Mouse (Mus musculus) gastrocnemius, adult 2 months (tissue): Measurements from ENCODE around the gene Calr3. TPM values are rescaled to one million over a fixed set of nuclear protein-coding genes. Genes with fewer than 3 reads are reported as not detected.

Experiments used
- DNase-seq: peaks from one replicate; pipeline ENCODE4 v3.0.0; 2022
- H3K27ac ChIP-seq: fragments of 200-600 bp; 2 replicates; pipeline ENCODE4 v1.8.1; 2022; ENCODE audit warnings: mild to moderate bottlenecking
- H3K4me3 ChIP-seq: fragments of 200-600 bp; 2 replicates; pipeline ENCODE4 v1.8.1; 2022; ENCODE audit warnings: mild to moderate bottlenecking, moderate library complexity
- CTCF ChIP-seq: fragments of 200-600 bp; IDR thresholded peaks from 2 replicates; pipeline ENCODE4 v1.8.1; 2022; ENCODE audit warnings: antibody characterized with exemption, mild to moderate bottlenecking, moderate library complexity
- intact Hi-C: fragments of 180-260 bp; cut with DNase I; formaldehyde crosslinking; loops from one replicate; pipeline ENCODE4 v1.15.1; 2025
- long read RNA-seq, 2 experiments: library from polyadenylated mRNA; stranded (forward); transcript quantifications; one replicate each; pipeline ENCODE4 v2.0.0; 2021
- total RNA-seq, 2 experiments: library from RNA; stranded (reverse); gene quantifications; 2 replicates each; pipeline ENCODE4 v1.2.3; 2021

The Calr3 gene
- 1 to 10 TPM; 3.1 to 4.2 TPM for total RNA-seq
- long read RNA-seq, experiment 1, transcript Calr3-201 (9 exons, 1,769 nt) = major isoform, 5 of 7 reads
- long read RNA-seq, experiment 1, partial matches to known transcripts = 1 of 7 reads
- long read RNA-seq, experiment 1, other reads (novel, unspliced or antisense) = 1 of 7 reads
- long read RNA-seq, experiment 2, partial matches to known transcripts = 0 of 7 reads
- long read RNA-seq, experiment 2, other reads (novel, unspliced or antisense) = 2 of 7 reads

GRCm38 (mm10) chr8:72443338-72443993 lies at the start of gene Calr3, which contains the start of gene 1700030K09Rik:
Gene Calr3, minus strand, starts transcription at chr8:72443870.
Gene 1700030K09Rik, plus strand, starts transcription at chr8:72443880.
- peak; percentile 99 for DNase-seq
- no peak for TF ChIP-seq CTCF
- Histone ChIP-seq H3K27ac (peak within 1 kb of the TSS; percentile 90), H3K4me3 (peak within 1 kb of the TSS; percentile 76)
- intact Hi-C loops = no loop called here

DNA sequence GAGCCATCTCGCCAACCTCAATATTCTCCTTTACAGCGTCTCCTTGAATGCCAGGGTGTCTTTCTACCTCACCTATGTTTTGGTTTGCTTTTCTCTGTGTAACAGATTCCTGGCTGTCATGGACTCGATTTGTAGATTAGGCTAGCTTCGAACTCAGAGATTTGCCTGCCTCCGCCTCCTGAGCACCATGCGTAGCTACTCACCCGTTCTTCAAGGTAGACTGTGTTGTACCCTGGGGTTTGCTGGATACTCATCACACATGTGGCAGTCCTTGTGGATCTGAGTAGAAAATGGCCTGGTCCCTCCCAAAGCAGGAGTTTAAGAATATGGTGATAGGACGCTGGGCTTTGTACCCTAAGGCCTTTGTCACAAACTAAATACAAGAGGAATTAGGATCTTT lies 49.7 kb upstream of the Calr3 start:
- DNase-seq = no peak
- peak overlapping the region; percentile 92 for H3K4me3 ChIP-seq
- intact Hi-C loops = loop anchor here (2.0 to 10.0 kb wide), 3 partner anchors 53 to 731 kb away; no protein-coding TSS in a partner anchor

GRCm38 (mm10) chr8:72492622-72493081 lies 49.0 kb upstream of the Calr3 start:
- Histone ChIP-seq H3K4me3 (peak overlapping the region; percentile 92), H3K27ac (peak overlapping the region; percentile 95)
- DNase-seq = peak; percentile 100
- intact Hi-C loops = loop anchor here (2.0 to 10.0 kb wide), 3 partner anchors 54 to 732 kb away; no protein-coding TSS in a partner anchor
- no peak for TF ChIP-seq CTCF

More for the DNA sequence above, 49.7 kb upstream of the Calr3 start:
- no peak for TF ChIP-seq CTCF
- H3K27ac ChIP-seq = peak overlapping the region; percentile 95

GRCm38 (mm10) chr8:72491680-72492621 lies 48.3 kb upstream of the Calr3 start, which contains the start of gene Slc35e1:
Gene Slc35e1, minus strand, starts transcription at chr8:72492614.
- DNase-seq = peak; percentile 70
- intact Hi-C loops = loop anchor here (2.0 to 10.0 kb wide), 3 partner anchors 55 to 733 kb away; no protein-coding TSS in a partner anchor
- peak within 1 kb of the TSS; percentile 95 for H3K27ac ChIP-seq
- peak within 1 kb of the TSS; percentile 92 for H3K4me3 ChIP-seq
- no peak for TF ChIP-seq CTCF

- intact Hi-C loops = loop anchor here (5.0 to 10.0 kb wide), 2 partner anchors 76 to 734 kb away; no protein-coding TSS in a partner anchor
- Histone ChIP-seq H3K27ac (peak overlapping the region; percentile 94), H3K4me3 (peak overlapping the region; percentile 92)
- DNase-seq = no peak
- TF ChIP-seq CTCF = no peak
Observed at GRCm38 (mm10) chr8:72491017-72491416, 47.3 kb upstream of the Calr3 start.

DNA sequence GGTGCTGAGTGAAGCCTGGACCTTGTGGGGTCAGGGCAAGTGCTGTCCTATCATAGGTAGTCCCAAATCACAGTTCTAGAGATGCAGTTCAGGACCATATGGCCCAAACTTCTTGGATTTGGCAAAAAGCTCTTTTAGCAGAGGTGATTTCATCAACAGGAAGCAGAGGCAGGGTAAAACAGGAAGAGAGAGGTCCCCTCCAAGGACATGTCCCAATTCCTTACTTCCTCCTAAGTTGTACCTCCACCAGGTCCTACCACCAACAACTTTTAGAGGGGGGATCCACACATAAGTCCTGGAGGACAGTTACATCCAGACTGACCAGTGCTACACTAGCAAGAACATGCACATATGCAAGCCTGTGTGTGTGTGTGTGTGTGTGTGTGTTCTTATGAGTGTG lies 43.3 kb upstream of the Calr3 start:
- intact Hi-C loops = no loop called here
- Histone ChIP-seq H3K4me3 (no peak overlapping the region), H3K27ac (no peak overlapping the region)
- DNase-seq = no peak
- no peak for TF ChIP-seq CTCF

DNA sequence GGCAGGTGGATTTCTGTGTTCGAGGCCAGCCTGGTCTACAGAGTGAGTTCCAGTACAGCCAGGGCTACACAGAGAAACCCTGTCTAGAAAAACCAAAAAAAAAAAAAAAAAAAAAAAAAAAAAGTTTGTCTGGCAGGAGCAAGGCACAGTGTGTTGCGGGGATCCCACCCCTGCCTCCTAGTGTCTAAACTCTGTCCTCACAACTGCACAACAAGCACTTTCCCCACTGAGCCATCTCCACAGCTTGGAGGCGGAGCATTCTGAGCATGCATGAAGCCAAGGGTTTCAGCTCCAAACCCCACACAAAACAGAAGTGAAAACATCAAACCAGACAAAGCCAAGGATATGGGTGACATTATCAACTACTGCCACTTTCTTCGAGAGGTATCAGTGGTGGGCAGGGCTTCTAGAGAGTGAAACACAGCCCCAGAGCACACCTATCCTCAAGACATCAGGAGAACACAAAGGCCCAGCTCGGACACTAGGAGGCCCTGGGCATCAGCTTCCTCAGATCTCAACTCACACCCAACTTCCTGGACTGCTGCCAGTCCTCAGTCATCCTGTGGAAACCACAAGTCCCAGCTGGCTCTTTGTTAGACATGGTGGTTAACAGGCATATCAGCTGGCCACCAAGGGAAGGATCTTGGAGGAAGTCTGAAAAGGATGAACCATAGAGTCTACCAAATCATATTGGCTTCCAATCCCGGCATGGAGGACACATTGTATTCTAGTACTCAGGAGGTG lies 42.0 kb upstream of the Calr3 start:
- no peak for DNase-seq
- 0 out of 2 replicates have a peak overlapping the region, but pooled peaks have one; percentile 3 for H3K27ac ChIP-seq
- intact Hi-C loops = no loop called here
- H3K4me3 ChIP-seq = no peak overlapping the region
- no peak for TF ChIP-seq CTCF

GRCm38 (mm10) chr8:72474826-72475546 lies 31.3 kb upstream of the Calr3 start, which contains the start of gene Cherp:
Gene Cherp, minus strand, starts transcription at chr8:72475226.
- intact Hi-C loops = no loop called here
- no peak for TF ChIP-seq CTCF
- Histone ChIP-seq H3K4me3 (peak within 1 kb of the TSS; percentile 86), H3K27ac (peak within 1 kb of the TSS; percentile 95)
- DNase-seq = peak; percentile 98

GRCm38 (mm10) chr8:72470684-72471083 lies 27.0 kb upstream of the Calr3 start:
- intact Hi-C loops = loop anchor here (2.0 kb wide), 1 partner anchor 26 kb away; no protein-coding TSS in a partner anchor
- no peak overlapping the region for H3K4me3 ChIP-seq
- H3K27ac ChIP-seq = no peak overlapping the region
- DNase-seq = no peak
- no peak for TF ChIP-seq CTCF

GRCm38 (mm10) chr8:72469984-72470383 lies 26.3 kb upstream of the Calr3 start:
- H3K4me3 ChIP-seq = no peak overlapping the region
- TF ChIP-seq CTCF = no peak
- no peak for DNase-seq
- peak overlapping the region; percentile 53; the same call in 1 of the 2 replicates for H3K27ac ChIP-seq
- intact Hi-C loops = loop anchor here (2.0 kb wide), 1 partner anchor 25 kb away; no protein-coding TSS in a partner anchor

DNA sequence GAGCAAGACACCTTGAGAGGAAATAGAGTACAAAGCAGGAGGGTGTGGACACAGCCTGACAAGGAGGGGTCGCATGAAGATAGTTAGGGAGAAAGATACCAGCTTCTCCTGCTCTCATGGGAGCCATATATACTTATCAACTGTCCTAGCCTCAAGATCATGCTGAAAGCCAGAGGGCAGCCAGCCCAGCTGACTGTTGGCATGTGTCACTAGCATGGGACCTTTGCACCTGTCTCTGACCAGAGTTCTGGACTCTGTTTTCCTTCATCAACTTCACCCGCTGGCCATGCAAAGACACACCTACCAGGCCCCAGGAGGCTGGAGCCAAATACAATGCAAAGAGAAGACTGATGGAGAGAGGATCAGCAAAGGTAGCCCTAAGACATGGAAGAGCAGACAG lies 25.6 kb upstream of the Calr3 start:
- intact Hi-C loops = no loop called here

More for the DNA sequence above, 25.6 kb upstream of the Calr3 start:
- Histone ChIP-seq H3K4me3 (no peak overlapping the region), H3K27ac (peak overlapping the region; percentile 62)
- TF ChIP-seq CTCF = no peak
- peak; percentile 56 for DNase-seq
